Mouse (Mus musculus): Measurements from ENCODE around the gene Gm21304.
"Not testable (repeated sequence)": the region's sequence is repeated elsewhere in the genome, so short reads cannot be mapped to it uniquely, and the experiment has no call there.

Gene Gm21304

GRCm38 (mm10) chr10:104168215-104168614 lies at the start of gene Gm21304:
TSS of gene Gm21304 (plus strand) at chr10:104168515.
- DNase-seq (ENCODE audit: low spot score): not testable (repeated sequence)

- DNase-seq (ENCODE audit: low spot score): not testable (repeated sequence)
These were observed 25.6 kb upstream of the Gm21304 start, which contains the start of gene Gm21293 for GRCm38 (mm10) chr10:104142687-104143086. TSS of gene Gm21293 (plus strand) at chr10:104142987.

- not testable (repeated sequence) for DNase-seq (ENCODE audit: low spot score)
These were observed 17.1 kb upstream of the Gm21304 start, which contains the start of gene Gm6763 for GRCm38 (mm10) chr10:104151197-104151596. TSS of gene Gm6763 (plus strand) at chr10:104151497.

- DNase-seq (ENCODE audit: low spot score): not testable (repeated sequence)
These were observed 8.6 kb upstream of the Gm21304 start, which contains the start of gene Gm8764 for GRCm38 (mm10) chr10:104159706-104160105. TSS of gene Gm8764 (plus strand) at chr10:104160006.

GRCm38 (mm10) chr10:104176724-104177123 lies 8.4 kb downstream of the Gm21304 start, which contains the start of gene Gm21312:
TSS of gene Gm21312 (plus strand) at chr10:104177024.
- not testable (repeated sequence) for DNase-seq (ENCODE audit: low spot score)

- DNase-seq (ENCODE audit: low spot score): not testable (repeated sequence)
These were observed 16.9 kb downstream of the Gm21304 start, which contains the start of gene Gm20765 for GRCm38 (mm10) chr10:104185233-104185632. TSS of gene Gm20765 (plus strand) at chr10:104185533.

- DNase-seq (ENCODE audit: low spot score): not testable (repeated sequence)
These were observed 25.4 kb downstream of the Gm21304 start, which contains the start of gene Gm4340 for GRCm38 (mm10) chr10:104193742-104194141. TSS of gene Gm4340 (plus strand) at chr10:104194042.

GRCm38 (mm10) chr10:104209655-104210054 lies 41.3 kb downstream of the Gm21304 start:
- DNase-seq (ENCODE audit: low spot score): no peak

GRCm38 (mm10) chr10:104210268-104210990 lies 42.1 kb downstream of the Gm21304 start:
- no peak for DNase-seq (ENCODE audit: low spot score)

- DNase-seq (ENCODE audit: low spot score): no peak
These were observed 46.2 kb downstream of the Gm21304 start for GRCm38 (mm10) chr10:104214527-104214926.

Data from ovary, postnatal 10 days (tissue).